Mouse (Mus musculus) megakaryocyte, embryonic 14.5 days (primary cell): Measurements from ENCODE around the gene Apba1.

Source experiments
- FLI1 ChIP-seq: IDR thresholded peaks from 2 replicates; pipeline ENCODE4 v1.6.1; 2012; ENCODE audit warnings: low read length, inconsistent platforms, mixed read lengths
- GATA1 ChIP-seq: IDR thresholded peaks from 3 replicates; pipeline ENCODE4 v1.6.1; 2012; ENCODE audit warnings: mixed read lengths, low read length, inconsistent platforms, borderline replicate concordance

GRCm38 (mm10) chr19:23988166-23988565 lies 229.5 kb downstream of the Apba1 start:
- TF ChIP-seq GATA1 (no peak), FLI1 (no peak)
